Mouse (Mus musculus) ES-Bruce4 (cell line): Measurements from ENCODE around the gene Rab30.

Experiments used
- CTCF ChIP-seq: IDR thresholded peaks from one replicate; pipeline ENCODE4 v1.8.1; 2011; ENCODE audit warnings: low read depth, low read length
- POLR2A ChIP-seq: IDR thresholded peaks from one replicate; pipeline ENCODE4 v1.8.1; 2011; ENCODE audit warnings: low read length; ENCODE audit not compliant: insufficient read depth

DNA sequence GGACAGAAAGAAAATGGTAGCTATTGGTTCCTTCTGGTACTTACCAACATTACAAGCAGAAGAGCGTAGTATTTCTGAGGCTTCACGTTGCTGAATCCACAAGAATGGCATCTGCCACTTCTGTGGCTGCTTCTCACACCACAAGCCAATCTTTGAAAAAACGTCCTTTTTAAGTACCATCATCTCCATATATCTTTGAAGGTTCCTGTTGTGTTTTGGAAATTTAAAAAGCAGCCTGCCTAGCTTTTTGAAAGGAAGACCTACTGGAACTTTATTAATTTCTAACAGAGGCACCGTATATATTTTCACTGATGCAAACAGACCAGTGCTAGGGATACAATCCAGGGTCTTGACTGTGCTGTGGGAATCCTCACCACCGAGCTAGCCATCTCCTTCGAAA is 1.4 kb upstream of the Rab30 start:
- no peak for TF ChIP-seq CTCF
- TF ChIP-seq POLR2A = no peak
